Mouse (Mus musculus) thymus, adult 2 months (tissue): ENCODE results near the gene Sp2. TPM values are rescaled to one million over a fixed set of nuclear protein-coding genes. Genes with fewer than 3 reads are reported as not detected.
A peak's percentile ranks its signal among the peaks of the same experiment; 100 is the strongest.

Experiments used
- DNase-seq: peaks from one replicate; pipeline ENCODE4 v3.0.0; 2021
- H3K27ac ChIP-seq: fragments of 200-500 bp; 2 replicates; pipeline ENCODE4 v1.5.1; 2012; ENCODE audit warnings: low read length, control low read depth; ENCODE audit not compliant: control insufficient read depth, insufficient read depth
- H3K27me3 ChIP-seq: fragments of 200-500 bp; 2 replicates; pipeline ENCODE4 v1.6.1; 2012; ENCODE audit warnings: mild to moderate bottlenecking, low read length, moderate library complexity, mixed read lengths; ENCODE audit not compliant: control insufficient read depth, insufficient read depth
- H3K36me3 ChIP-seq: fragments of 200-500 bp; 2 replicates; pipeline ENCODE4 v1.6.1; 2012; ENCODE audit warnings: mild to moderate bottlenecking, low read length, moderate library complexity; ENCODE audit not compliant: control insufficient read depth, insufficient read depth
- H3K4me1 ChIP-seq: fragments of 200-500 bp; replicated peaks from 2 replicates; pipeline ENCODE4 v1.6.1; 2012; ENCODE audit warnings: low read length; ENCODE audit not compliant: control insufficient read depth, insufficient read depth
- H3K4me3 ChIP-seq: fragments of 200-500 bp; 2 replicates; pipeline ENCODE4 v1.5.1; 2012; ENCODE audit warnings: mild to moderate bottlenecking, low read length, control low read depth, moderate library complexity; ENCODE audit not compliant: control insufficient read depth, insufficient read depth
- CTCF ChIP-seq: fragments of 200-500 bp; IDR thresholded peaks from 2 replicates; pipeline ENCODE4 v1.5.1; 2012; ENCODE audit warnings: mild to moderate bottlenecking, control low read depth, low read length, moderate library complexity, borderline replicate concordance; ENCODE audit not compliant: control insufficient read depth, poor library complexity, insufficient read depth; ENCODE audit errors: extremely low read depth
- POLR2A ChIP-seq: fragments of 200-500 bp; IDR thresholded peaks from 2 replicates; pipeline ENCODE4 v1.6.1; 2012; ENCODE audit warnings: mild to moderate bottlenecking, low read length, control low read depth, moderate library complexity; ENCODE audit not compliant: control insufficient read depth, poor library complexity, insufficient read depth; ENCODE audit errors: extremely low read depth
- WGBS: fragments of 180-500 bp; shearing (Covaris S2); methylation state at CpG from one replicate; pipeline ENCODE4 v1.1.7; 2018; 5-methylcytosine and 5-hydroxymethylcytosine counted together
- polyA plus RNA-seq: library from polyadenylated mRNA; depleted of rRNA; stranded (reverse); fragments of >200 nt; gene quantifications from 2 replicates; pipeline ENCODE4 v1.2.3, GENCODE M21; 2012

Sp2 gene
- polyA plus RNA-seq, 1 experiment, result 46.6 TPM

GRCm38 (mm10) chr11:97021873-97022484, 39.2 kb upstream of the Sp2 start:
- Histone ChIP-seq H3K27ac (no peak overlapping the region), H3K4me1 (peaks cover 43% of the 10 kb centered on the region), H3K36me3 (no peaks in the 10 kb centered on the region), H3K27me3 (peaks cover 25% of the 10 kb centered on the region), H3K4me3 (peak overlapping the region; percentile 56)
- 1% methylated on average over 50 of the region's 50 CpGs for WGBS
- DNase-seq, result peak; percentile 90
- TF ChIP-seq CTCF (peak; percentile 73), POLR2A (0 out of 2 replicates have a peak, but pooled peaks have one; percentile 25)

GRCm38 (mm10) chr11:97021121-97021765, 38.5 kb upstream of the Sp2 start:
- Histone ChIP-seq H3K4me3 (peak overlapping the region; percentile 56), H3K27me3 (peaks cover 25% of the 10 kb centered on the region), H3K36me3 (no peaks in the 10 kb centered on the region), H3K4me1 (peaks cover 43% of the 10 kb centered on the region), H3K27ac (no peak overlapping the region)
- TF ChIP-seq CTCF, result no peak
- TF ChIP-seq POLR2A, result no peak
- peak; percentile 31 for DNase-seq
- WGBS, result 7% methylated on average over 27 of the region's 27 CpGs

- H3K36me3 ChIP-seq, result no peaks in the 10 kb centered on the region
- TF ChIP-seq POLR2A, result no peak
- peaks cover 38% of the 10 kb centered on the region for H3K4me1 ChIP-seq
- peak overlapping the region; percentile 34 for H3K4me3 ChIP-seq
- H3K27ac ChIP-seq, result no peak overlapping the region
- peaks cover 32% of the 10 kb centered on the region for H3K27me3 ChIP-seq
- WGBS, result 14% methylated on average over 13 of the region's 13 CpGs
- no peak for DNase-seq
Observed at GRCm38 (mm10) chr11:97019345-97019708, 36.6 kb upstream of the Sp2 start.

GRCm38 (mm10) chr11:97018583-97019344, 36.0 kb upstream of the Sp2 start:
- peak overlapping the region; percentile 34 for H3K4me3 ChIP-seq

GRCm38 (mm10) chr11:97017696-97018582, 35.2 kb upstream of the Sp2 start:
- no peak for TF ChIP-seq POLR2A
- no peak for TF ChIP-seq CTCF
- H3K36me3 ChIP-seq, result no peaks in the 10 kb centered on the region
- no peak overlapping the region for H3K27ac ChIP-seq
- H3K4me3 ChIP-seq, result peak overlapping the region; percentile 34
- H3K4me1 ChIP-seq, result peaks cover 38% of the 10 kb centered on the region
- DNase-seq, result no peak
- 2% methylated on average over 36 of the region's 36 CpGs for WGBS
- H3K27me3 ChIP-seq, result peaks cover 32% of the 10 kb centered on the region

More at GRCm38 (mm10) chr11:97018583-97019344, 36.0 kb upstream of the Sp2 start:
- H3K36me3 ChIP-seq, result no peaks in the 10 kb centered on the region
- peaks cover 38% of the 10 kb centered on the region for H3K4me1 ChIP-seq
- no peak overlapping the region for H3K27ac ChIP-seq
- no peak for TF ChIP-seq CTCF
- TF ChIP-seq POLR2A, result no peak
- WGBS, result 3% methylated on average over 68 of the region's 68 CpGs
- H3K27me3 ChIP-seq, result peaks cover 32% of the 10 kb centered on the region
- DNase-seq, result peak; percentile 61

- H3K27me3 ChIP-seq, result peaks cover 14% of the 10 kb centered on the region
- no peak within 1 kb of the TSS for H3K4me3 ChIP-seq
- H3K27ac ChIP-seq, result no peak within 1 kb of the TSS
- no peak for DNase-seq
- TF ChIP-seq POLR2A, result no peak
- no peak for TF ChIP-seq CTCF
- no peaks in the 10 kb centered on the region for H3K36me3 ChIP-seq
- WGBS, result 75% methylated on average over 8 of the region's 8 CpGs
- H3K4me1 ChIP-seq, result peaks cover 10% of the 10 kb centered on the region
Observed at GRCm38 (mm10) chr11:97013121-97013670, 30.4 kb upstream of the Sp2 start, which contains the start of gene Sp6. TSS of gene Sp6 (plus strand) at chr11:97013394.
